Mouse (Mus musculus): Measurements from ENCODE around the gene 6030445D17Rik.
A peak's percentile ranks its signal among the peaks of the same experiment; 100 is the strongest.

6030445D17Rik gene

GRCm38 (mm10) chr4:136459210-136459609 lies 2.8 kb upstream of the 6030445D17Rik start:
- no peak for DNase-seq (ENCODE audit: low spot score in 2 of 2)

DNA sequence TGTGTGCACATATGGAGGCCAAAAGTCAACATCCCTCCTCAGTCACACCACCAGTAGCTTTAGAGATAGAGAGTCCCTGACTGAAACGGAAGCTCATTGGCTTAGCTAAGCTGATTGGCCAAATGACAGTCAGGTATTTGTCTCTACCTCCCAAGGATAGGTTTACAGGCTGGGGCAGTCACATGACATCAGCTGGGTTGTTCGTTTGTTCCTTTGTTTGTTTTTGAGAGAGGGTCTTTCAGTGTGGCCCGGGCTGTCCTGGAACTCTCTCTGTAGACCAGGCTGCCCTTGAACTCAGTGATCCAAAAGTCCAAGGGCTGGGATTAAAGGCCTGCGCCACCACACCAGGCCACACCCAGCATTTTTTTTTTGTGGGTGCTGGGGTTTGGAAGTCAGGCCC lies 844 bp upstream of the 6030445D17Rik start:
- DNase-seq (ENCODE audit: low spot score in 2 of 2) = no peak

DNA sequence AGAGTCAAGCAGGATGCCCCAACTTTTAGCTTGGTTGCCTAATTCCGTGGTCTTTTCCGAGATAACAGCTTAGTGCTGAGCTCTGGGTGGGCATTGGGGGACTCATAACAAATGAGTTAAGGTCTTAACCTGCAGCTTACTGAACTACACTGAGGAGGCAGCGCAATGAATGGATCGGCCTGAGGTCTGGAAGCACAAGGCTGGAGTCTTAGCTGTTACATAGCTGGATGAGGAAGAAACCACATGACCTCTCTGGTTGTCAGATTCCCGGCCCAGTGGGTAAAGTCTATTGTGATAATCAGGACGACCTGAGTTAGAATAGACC lies 327 bp upstream of the 6030445D17Rik start:
- DNase-seq (ENCODE audit: low spot score in 2 of 2) = no peak

DNA sequence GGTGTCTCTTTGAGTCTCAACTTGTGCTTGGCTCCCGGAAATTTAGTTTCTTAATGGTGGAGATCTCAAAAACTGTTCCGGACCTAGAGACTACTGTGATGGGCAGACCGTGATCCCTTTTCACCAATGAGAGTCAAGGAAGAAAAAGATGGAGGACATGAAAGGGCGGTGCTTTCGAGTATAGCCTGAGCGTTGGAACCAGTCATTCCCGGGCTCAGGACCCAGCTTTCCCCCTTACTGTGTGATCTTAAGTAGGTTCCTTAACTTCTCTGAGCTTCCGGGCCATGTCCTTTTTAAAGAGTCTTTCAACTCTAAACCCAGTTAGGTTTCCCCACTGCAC lies 759 bp downstream of the 6030445D17Rik start:
- no peak for DNase-seq (ENCODE audit: low spot score in 2 of 2)

DNA sequence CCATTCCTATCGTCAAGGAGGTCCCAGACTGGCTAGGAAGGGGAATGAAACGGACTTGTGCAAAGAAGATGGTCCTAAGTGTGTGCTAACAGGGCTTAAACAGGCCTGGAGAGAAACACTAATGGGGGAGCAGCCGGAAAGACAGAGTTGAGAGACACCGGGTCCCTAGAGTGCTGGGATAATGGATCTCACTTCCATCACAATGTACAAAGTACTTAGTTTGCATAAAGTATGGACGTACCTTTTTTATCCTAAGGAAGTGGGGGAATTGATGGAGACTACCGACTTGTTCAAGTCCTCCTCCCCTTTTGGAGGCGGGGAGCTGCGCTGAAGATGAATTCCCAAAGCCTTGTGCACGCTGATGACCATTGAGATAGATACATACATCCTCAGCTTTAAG lies 1.4 kb downstream of the 6030445D17Rik start:
- no peak for DNase-seq (ENCODE audit: low spot score in 2 of 2)

- DNase-seq (ENCODE audit: low spot score in 2 of 2) = no peak
These were observed 4.2 kb downstream of the 6030445D17Rik start for GRCm38 (mm10) chr4:136466226-136466625.

DNA sequence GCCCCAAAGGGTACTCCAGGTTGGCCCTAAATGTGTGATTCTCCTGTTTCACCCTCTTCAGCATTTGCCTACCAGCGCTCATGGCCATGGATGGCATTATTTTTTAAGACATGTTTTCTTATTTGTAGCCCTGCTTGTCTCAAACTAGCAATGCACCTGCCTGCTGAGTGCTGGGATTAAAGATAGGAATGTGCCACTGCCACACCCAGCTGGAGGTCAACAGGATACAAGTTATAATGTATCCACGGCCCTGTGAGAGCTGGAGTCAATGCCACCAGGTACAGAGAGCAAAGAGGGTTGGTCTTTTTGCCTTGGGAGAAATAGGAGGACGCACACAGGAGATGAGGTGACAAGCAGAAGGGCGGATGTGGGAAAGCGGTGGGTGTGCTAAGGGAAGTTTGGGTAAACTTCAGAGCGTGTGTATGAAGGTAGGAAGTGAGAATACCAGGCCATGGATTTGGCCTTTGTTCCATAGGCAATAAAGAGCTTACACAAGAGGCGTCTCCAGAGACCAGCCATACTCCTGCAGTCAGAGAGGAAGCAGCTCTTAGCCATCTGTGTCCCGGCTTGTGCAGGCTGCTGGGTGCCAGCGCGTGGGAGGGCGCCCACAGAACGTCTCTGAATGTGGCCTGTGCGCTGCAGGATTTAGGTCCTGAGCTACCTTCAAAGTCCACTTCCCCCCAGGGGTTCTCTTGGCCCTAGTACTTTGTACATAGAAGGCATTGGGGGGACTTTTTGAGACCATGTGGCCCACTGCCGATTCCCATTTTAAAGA lies 6.7 kb downstream of the 6030445D17Rik start:
- DNase-seq (ENCODE audit: low spot score in 2 of 2) = no peak

DNA sequence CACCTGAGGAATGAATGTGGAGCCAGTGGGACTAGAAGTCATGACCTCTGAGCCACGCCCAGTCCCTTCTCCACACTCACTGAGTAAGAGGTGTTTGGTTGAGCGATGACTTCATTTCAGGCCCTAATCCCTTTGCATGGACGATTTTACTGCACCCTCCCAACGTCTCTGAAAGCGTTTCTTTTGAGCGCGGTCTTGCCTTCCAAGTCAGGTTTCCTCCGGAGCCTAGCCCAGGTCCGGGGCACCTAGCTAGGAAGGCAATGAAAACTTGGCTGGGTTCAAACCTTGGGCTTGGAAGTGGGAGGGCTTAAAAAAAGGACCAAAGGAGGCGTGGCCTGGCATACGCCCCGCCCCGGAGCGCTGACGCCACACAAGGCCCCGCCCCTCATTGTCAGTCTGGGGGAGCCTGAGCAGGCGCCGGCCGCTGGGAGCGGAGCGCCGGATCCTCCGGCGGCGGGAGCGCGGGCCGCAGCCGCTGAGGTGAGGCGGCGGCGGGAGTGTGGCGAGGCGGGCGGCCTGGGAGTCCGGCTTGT lies 7.4 kb downstream of the 6030445D17Rik start, which contains the start of gene Luzp1:
Gene Luzp1, plus strand, starts transcription at position 391 of the 533 bp plus-strand sequence.
- DNase-seq (ENCODE audit: low spot score in 2 of 2) = peak; percentile 70 to 77

DNA sequence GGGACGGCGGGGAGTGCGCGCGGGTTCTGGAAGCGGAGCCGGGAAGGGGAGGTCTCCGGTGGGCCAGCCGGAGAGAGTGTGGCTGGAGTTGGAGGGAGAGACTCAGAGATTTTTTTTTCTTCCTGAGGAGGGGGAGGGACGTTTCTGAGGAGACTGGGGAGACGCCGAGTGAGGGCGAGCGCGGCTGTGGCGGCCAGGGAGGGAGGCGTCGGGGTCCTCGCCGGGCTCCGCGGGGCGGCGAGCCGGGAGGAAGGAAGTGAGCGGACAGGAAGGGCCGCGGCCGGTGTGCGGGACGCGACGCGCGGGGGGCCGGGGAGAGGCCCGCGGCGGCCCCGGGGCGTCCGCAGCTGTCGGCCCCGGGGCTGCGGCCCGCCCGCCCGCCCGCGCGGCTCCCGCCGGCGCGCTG lies 7.9 kb downstream of the 6030445D17Rik start:
- DNase-seq (ENCODE audit: low spot score in 2 of 2) = no peak

DNA sequence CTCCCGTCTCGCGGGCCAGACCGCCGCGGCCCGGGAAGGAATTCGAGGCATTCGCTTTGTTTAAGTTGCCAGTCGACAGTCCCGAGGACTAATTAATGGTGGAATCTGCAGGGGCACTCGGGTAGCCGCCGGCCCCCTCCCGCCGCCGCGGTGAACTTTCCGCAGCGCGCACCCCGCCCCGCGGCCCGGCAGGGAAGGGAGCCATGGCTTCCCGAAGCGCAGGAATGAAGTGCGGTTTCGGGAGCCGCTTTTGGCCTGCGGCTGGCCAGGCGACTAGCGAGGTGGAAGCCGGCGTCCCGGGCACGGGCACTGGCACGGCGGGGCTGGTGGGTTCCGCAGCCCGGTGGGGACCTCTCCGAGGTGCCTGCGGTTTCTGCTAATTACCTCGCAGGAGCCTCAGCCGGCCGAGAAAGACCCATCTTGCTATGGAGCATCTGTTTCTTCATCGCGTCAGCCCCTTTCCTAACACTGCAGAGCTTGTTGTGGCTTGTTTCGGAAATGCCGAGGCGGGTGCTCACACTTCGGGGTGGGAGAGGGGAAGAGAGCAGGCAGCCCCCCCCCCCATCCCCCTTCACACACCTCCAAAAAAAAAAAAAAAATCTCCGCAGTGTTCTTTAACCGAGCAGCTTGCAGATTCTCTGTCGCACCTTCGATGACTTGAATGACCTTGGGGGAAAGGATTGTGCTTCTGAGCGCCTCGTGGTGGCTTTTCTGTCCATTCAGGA lies 8.5 kb downstream of the 6030445D17Rik start:
- peak in 1 of 2 experiments; percentile 13 for DNase-seq (ENCODE audit: low spot score in 2 of 2)

GRCm38 (mm10) chr4:136476692-136477091 lies 14.6 kb downstream of the 6030445D17Rik start:
- no peak for DNase-seq (ENCODE audit: low spot score in 2 of 2)

DNA sequence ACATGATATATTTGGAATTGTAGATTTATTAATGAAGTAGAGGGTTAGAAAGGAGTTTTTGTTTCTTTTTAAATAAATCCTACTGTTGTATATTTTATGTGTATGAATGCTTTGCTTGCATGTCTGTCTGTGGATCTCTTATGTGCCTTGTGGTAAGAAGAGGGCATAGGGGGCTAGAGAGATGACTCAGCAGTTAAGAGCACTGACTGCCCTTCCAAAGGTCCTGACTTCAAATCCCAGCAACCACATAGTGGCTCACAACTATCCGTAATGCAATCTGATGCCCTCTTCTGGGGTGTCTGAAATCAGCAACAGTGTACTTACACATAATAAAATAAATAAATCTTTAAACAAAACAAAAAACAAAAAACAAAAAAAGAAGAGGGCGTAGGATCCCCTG lies 24.5 kb downstream of the 6030445D17Rik start:
- no peak for DNase-seq (ENCODE audit: low spot score in 2 of 2)

DNA sequence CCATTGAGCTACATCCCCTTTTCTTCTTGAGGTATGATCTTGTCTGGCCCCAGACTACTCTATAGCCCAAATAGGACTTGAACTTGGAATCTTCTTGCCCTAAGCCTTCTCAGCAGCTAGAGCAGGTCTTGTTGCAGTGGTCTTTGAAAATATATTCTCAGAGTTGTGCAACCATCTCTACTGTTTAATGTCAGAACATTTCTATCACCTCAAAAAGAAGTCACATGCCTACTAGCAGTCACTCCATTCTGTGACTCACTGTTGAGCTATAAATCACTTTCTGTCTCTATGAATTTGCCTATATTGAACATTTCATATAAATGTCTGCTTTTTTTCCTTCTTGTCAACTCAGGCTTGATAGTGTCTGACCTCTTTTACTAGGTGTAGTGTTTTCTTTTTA lies 33.9 kb downstream of the 6030445D17Rik start:
- DNase-seq (ENCODE audit: low spot score in 2 of 2) = no peak

- no peak for DNase-seq (ENCODE audit: low spot score in 2 of 2)
These were observed 43.6 kb downstream of the 6030445D17Rik start for GRCm38 (mm10) chr4:136505426-136506215.

- DNase-seq (ENCODE audit: low spot score in 2 of 2) = peak; percentile 8 to 32
These were observed 47.8 kb downstream of the 6030445D17Rik start for GRCm38 (mm10) chr4:136509857-136510256.

DNA sequence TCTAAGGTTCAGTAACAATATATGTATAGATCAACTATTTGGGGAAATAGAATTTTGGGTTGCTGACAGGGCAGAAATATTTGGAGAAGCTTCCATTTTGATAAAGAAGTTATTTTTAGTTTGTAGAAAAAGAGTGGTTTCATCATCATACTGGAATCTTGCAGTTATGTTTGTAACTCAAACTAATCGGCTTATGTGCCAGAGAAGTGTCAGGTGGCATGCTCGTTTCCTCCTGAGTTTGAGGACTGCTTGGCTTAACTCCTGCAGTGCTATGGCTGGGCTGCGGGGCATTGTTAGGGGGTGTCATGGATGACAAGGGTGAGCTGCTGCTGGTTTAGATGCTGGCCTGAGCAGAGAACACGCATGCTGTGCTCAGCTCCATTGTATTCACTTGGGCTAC lies 49.7 kb downstream of the 6030445D17Rik start:
- DNase-seq (ENCODE audit: low spot score in 2 of 2) = no peak

GRCm38 (mm10) chr4:136512905-136513304 lies 50.9 kb downstream of the 6030445D17Rik start:
- no peak for DNase-seq (ENCODE audit: low spot score in 2 of 2)
